Mouse (Mus musculus) cortical plate, adult 2 months (tissue): ENCODE results near the gene Ccno. TPM values are rescaled to one million over a fixed set of nuclear protein-coding genes. Genes with fewer than 3 reads are reported as not detected.
A peak's percentile ranks its signal among the peaks of the same experiment; 100 is the strongest.
"Not testable (repeated sequence)": the region's sequence is repeated elsewhere in the genome, so short reads cannot be mapped to it uniquely, and the experiment has no call there.

ENCODE experiments used
- H3K27ac ChIP-seq: fragments of 200-500 bp; 2 replicates; pipeline ENCODE4 v1.5.1; 2012; ENCODE audit warnings: low read length, control low read depth, inconsistent platforms; ENCODE audit not compliant: insufficient read depth
- H3K4me1 ChIP-seq: fragments of 200-500 bp; 2 replicates; pipeline ENCODE4 v1.6.1; 2011; ENCODE audit warnings: low read length; ENCODE audit not compliant: control insufficient read depth, insufficient read depth
- H3K4me3 ChIP-seq: fragments of 200-500 bp; 2 replicates; pipeline ENCODE4 v1.5.1; 2011; ENCODE audit warnings: mild to moderate bottlenecking, low read length, control low read depth; ENCODE audit not compliant: insufficient read depth
- CTCF ChIP-seq: fragments of 200-500 bp; IDR thresholded peaks from 2 replicates; pipeline ENCODE4 v1.5.1; 2011; ENCODE audit warnings: mild to moderate bottlenecking, control low read depth, low read length; ENCODE audit not compliant: insufficient read depth; ENCODE audit errors: extremely low read depth
- POLR2A ChIP-seq: fragments of 200-500 bp; IDR thresholded peaks from 2 replicates; pipeline ENCODE4 v1.6.1; 2011; ENCODE audit warnings: mild to moderate bottlenecking, low read length, control low read depth; ENCODE audit not compliant: insufficient read depth; ENCODE audit errors: extremely low read depth
- polyA plus RNA-seq: library from polyadenylated mRNA; depleted of rRNA; stranded (reverse); fragments of >200 nt; gene quantifications from 2 replicates; pipeline ENCODE4 v1.2.3, GENCODE M21; 2012

Gene Ccno
- polyA plus RNA-seq, 1 experiment = 2.7 TPM

GRCm38 (mm10) chr13:112998427-112999201, 11.0 kb downstream of the Ccno start:
- peak overlapping the region; percentile 47 for H3K4me3 ChIP-seq
- peak overlapping the region; percentile 38; the same call in 1 of the 2 replicates for H3K27ac ChIP-seq
- TF ChIP-seq POLR2A = peak; percentile 59; the same call in 1 of the 2 replicates
- TF ChIP-seq CTCF = no peak
- H3K4me1 ChIP-seq = no peaks in the 10 kb centered on the region

DNA sequence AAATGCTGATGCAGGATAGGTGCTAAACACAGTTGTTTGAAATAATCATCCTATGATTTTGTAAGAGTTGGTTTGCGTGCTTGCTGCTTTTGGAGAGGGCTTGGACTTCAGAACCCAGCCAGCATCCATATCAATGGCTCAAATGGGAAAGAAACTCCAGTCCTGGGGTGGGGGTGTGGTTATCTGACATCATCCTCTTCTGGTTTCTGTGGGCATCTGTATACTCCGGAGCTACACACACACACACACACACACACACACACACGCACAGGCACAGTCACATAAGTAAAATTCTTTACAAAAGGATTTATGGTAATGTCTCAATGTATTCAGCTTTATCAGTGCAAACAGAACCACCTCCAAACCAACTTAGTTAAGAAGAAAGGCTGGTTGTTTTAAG, 12.5 kb downstream of the Ccno start:
- Histone ChIP-seq H3K4me1 (no peaks in the 10 kb centered on the region), H3K4me3 (no peak overlapping the region), H3K27ac (no peak overlapping the region)
- TF ChIP-seq CTCF (no peak), POLR2A (no peak)

DNA sequence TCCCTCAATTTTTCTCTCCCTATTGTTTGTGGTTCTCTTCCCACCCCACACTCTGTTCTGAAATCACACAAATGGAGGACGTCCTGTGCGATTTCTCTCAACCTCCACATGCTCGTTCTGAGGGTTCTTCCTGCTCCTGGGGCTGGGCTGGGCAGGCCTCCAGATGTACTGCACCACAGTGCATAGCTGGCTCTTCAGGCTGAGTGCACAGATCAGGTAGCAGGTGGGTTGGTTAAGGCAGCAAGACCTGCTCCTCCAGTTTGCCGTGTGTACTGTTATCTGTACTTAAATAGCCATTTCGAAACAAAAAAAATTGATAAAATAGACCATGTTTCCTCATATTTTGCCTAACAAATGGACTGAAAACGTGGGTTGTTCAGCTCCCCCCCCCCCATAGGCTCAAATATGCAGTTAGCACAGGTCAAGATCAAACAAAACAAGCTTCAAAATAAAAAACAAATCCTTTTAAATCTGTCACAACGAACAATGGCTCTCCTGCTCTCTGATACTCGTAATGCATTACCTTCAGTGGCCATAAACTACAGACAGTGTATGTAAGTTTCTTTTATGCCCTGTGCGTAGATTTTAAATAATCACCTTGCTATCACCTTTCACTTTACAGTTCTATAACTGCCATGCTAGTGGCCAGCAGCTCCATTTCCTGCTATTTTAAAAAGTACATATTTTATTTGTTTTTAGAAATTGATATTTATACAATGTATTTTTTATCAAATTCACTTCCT, 13.1 kb downstream of the Ccno start:
- H3K4me3 ChIP-seq = no peak overlapping the region
- H3K27ac ChIP-seq = no peak overlapping the region
- no peak for TF ChIP-seq CTCF
- no peak for TF ChIP-seq POLR2A
- H3K4me1 ChIP-seq = no peaks in the 10 kb centered on the region

- TF ChIP-seq POLR2A (no peak), CTCF (no peak)
- H3K4me3 ChIP-seq = no peak overlapping the region
- H3K4me1 ChIP-seq = no peaks in the 10 kb centered on the region
- no peak overlapping the region for H3K27ac ChIP-seq
Observed at GRCm38 (mm10) chr13:113012683-113013082, 25.1 kb downstream of the Ccno start.

DNA sequence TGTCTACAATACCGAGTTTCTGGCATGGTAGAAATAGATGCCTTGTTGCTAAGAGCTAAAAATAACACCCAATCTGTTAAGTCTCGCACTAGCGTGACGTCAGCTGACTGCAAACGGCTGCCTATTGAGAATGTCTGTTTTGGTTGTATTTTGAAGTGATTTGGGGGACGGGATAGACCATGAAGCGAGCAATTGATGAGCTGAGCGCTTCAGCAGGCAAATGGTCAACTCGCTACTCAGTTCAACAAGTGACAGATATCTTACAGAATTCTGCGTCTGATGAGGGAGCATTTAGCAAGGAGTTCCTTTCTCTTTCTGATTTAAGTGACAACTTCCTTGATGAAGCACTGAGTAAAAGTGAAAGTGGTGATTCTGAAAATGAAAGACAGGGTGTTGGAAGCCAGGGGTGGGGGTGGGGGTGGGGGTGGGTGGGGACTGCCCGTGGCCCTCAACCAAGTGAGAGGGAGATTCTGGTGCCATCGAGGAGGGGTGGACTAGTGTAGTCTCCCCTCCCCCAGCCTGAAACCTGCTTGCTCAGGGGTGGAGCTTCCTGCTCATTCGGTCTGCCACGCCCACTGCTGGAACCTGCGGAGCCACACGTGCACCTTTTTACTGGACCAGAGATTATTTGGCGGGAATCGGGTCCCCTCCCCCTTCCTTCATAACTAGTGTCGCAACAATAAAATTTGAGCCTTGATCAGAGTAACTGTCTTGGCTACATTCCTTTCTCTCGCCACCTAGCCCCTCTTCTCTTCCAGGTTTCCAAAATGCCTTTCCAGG, 25.8 kb downstream of the Ccno start:
- peak overlapping the region; percentile 33 for H3K4me3 ChIP-seq
- not testable (repeated sequence) for H3K27ac ChIP-seq, H3K4me1 ChIP-seq

- TF ChIP-seq POLR2A (no peak), CTCF (no peak)
- Histone ChIP-seq H3K27ac (no peak overlapping the region), H3K4me3 (no peak overlapping the region), H3K4me1 (no peaks in the 10 kb centered on the region)
Observed at GRCm38 (mm10) chr13:113021521-113021920, 33.9 kb downstream of the Ccno start.

GRCm38 (mm10) chr13:113022467-113022866, 34.9 kb downstream of the Ccno start:
- TF ChIP-seq CTCF = no peak
- TF ChIP-seq POLR2A = no peak
- H3K27ac ChIP-seq = no peak overlapping the region
- H3K4me1 ChIP-seq = no peaks in the 10 kb centered on the region
- H3K4me3 ChIP-seq = no peak overlapping the region

DNA sequence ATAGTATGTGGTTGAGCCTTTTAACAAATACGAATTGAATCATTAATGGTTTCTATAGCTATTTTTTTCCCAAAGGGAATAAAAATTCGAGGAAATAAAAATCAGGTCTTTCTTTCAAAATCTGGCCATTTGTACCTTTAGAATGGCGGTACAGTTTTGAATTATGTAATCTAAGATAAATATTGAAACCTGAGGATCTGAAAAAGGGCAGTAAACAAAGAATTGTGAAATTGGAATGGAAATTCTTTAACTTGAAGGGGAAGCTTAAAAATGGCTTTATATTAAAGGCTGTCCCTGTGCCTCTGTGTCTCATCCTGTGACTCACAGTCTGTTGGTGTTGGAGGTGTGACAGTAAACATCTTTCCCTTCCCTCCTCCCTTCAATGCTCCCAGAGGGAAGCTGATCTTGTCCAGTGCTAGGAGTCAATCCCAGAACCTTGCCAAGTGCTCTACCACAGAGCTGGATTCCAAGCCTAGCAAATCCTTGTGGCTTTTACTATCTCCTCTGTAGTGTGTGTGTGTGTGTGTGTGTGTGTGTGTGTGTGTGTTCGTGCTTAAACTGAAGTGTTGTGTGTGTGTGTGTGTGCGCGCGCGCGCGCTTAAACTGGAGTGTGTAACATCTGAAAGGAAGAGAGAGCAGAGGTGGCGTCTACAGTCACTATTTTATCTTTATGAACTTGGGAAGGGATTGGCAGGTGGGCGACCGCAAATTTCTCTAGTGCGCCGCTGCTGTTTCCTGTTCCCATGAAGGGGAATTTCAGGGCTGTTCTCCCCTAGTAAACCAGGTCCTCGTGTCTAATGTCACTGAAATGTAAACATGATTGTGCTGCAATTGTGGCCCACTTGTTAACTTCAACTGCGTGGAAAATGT, 35.9 kb downstream of the Ccno start:
- Histone ChIP-seq H3K4me3 (no peak overlapping the region), H3K27ac (no peak overlapping the region), H3K4me1 (no peaks in the 10 kb centered on the region)
- TF ChIP-seq CTCF = no peak
- TF ChIP-seq POLR2A = no peak

- no peak overlapping the region for H3K27ac ChIP-seq
- H3K4me1 ChIP-seq = no peaks in the 10 kb centered on the region
- peak overlapping the region; percentile 33; the same call in 1 of the 2 replicates for H3K4me3 ChIP-seq
- TF ChIP-seq CTCF (no peak), POLR2A (no peak)
Observed at GRCm38 (mm10) chr13:113031351-113031750, 43.7 kb downstream of the Ccno start.
